Comparison of ENCODE assay signal across 8 mouse cellular contexts in the genomic region with DNA sequence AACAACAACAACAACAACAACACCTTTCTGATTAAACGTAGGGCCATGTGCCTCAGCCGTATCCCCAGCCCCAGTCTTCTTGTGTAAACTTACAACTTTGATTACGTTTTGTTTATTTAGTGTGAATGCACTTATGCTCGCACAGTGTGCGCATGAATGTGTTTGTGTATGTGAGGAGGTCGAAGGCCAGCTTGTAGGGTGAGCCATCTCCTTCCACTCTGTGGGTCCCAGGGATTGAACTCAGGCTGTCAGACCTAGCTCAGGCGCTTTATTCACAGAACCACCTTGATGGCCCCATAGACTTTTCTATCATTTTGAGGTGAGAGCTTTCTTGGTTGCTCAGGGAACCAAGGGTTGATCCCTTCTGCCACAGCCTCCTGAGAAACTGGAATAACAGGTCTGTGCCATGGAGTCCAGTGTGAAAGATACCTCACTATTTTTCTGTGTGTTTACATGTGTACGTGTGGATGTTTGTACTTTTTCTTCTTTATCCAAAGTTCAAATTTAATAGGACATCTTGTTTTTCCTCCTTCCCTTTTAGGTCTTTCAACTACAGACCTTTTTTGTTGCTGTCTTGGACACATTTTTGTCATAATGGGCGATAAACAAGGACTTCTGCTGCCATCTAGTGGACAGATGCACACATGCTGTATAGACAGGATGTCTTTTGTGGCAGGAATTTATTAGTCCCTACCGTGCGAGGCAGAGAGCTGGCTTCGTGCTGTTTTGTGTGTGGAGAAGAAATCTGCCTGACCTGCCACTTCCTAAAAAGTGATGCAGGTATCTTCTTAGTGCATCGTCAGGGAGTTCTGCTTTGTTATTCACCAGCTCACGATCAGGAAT. TPM values are rescaled to one million over a fixed set of nuclear protein-coding genes. Genes with fewer than 3 reads are reported as not detected.
DNase-seq lines count a peak whose midpoint lies in the region; ATAC-seq lines count a peak whose summit lies in the region.
"Had no signal": no experiment of that assay in that cellular context is flagged by ENCODE, and none has a peak within 500 bp of the region (broad histone marks: within the 10 kb centered on the region; RNA-seq: fewer than 3 reads in every experiment).

No protein-coding gene starts in this region.

- H3K4me2 ChIP-seq in forebrain, embryonic 13.5 days, result peak overlapping the region; percentile 36; the same call in 1 of the 2 replicates
- H3K4me2 ChIP-seq in hindbrain, embryonic 12.5 days (replicated peaks), result peak overlapping the region; percentile 31; the same call in 1 of the 2 replicates

- no peak overlapping the region for H3K27ac ChIP-seq in forebrain, embryonic 13.5 days
- no peak overlapping the region for H3K27ac ChIP-seq in hindbrain, embryonic 12.5 days
- H3K27ac ChIP-seq: macrophage had no signal

- peak; percentile 61 for DNase-seq in Muller cell, postnatal 12 days (ENCODE audit: inconsistent ontology term)
- DNase-seq in layer of hippocampus, adult 9-10 months (ENCODE audit: low spot score), result peak; percentile 87
- peak; percentile 95 for DNase-seq in lung, postnatal 36 days
- peak; percentile 78 to 85 for DNase-seq in right cerebral cortex, adult 2 months (ENCODE audit: low spot score in 2 of 2)

- ATAC-seq in cerebellum, adult (ENCODE audit: insufficient number of reproducible peaks, low FRiP score, low TSS enrichment), result peak; percentile 76; the same call in 1 of the 2 replicates
- ATAC-seq in forebrain, embryonic 13.5 days, result peak; percentile 90
- ATAC-seq in hindbrain, embryonic 12.5 days (ENCODE audit: low FRiP score), result peak; percentile 88

- H3K4me1 ChIP-seq in forebrain, embryonic 13.5 days, result no peaks in the 10 kb centered on the region
- no peaks in the 10 kb centered on the region for H3K4me1 ChIP-seq in hindbrain, embryonic 12.5 days

- H3K9me3 ChIP-seq in forebrain, embryonic 13.5 days (replicated peaks), result no peaks in the 10 kb centered on the region
- no peaks in the 10 kb centered on the region for H3K9me3 ChIP-seq in hindbrain, embryonic 12.5 days (replicated peaks)

- no peak overlapping the region for H3K4me3 ChIP-seq in forebrain, embryonic 13.5 days
- H3K4me3 ChIP-seq in hindbrain, embryonic 12.5 days, result no peak overlapping the region

- H3K9ac ChIP-seq in forebrain, embryonic 13.5 days, result peak overlapping the region; percentile 48; the same call in 1 of the 2 replicates
- no peak overlapping the region for H3K9ac ChIP-seq in hindbrain, embryonic 12.5 days

- no peaks in the 10 kb centered on the region for H3K27me3 ChIP-seq in forebrain, embryonic 13.5 days
- H3K27me3 ChIP-seq in hindbrain, embryonic 12.5 days, result peaks cover 6% of the 10 kb centered on the region; the same call in 1 of the 2 replicates

- H3K36me3 ChIP-seq in forebrain, embryonic 13.5 days (ENCODE audit: poor library complexity, severe bottlenecking), result no peaks in the 10 kb centered on the region
- H3K36me3 ChIP-seq in hindbrain, embryonic 12.5 days, result no peaks in the 10 kb centered on the region

- WGBS in forebrain, embryonic 13.5 days, result 43% methylated on average over 14 of the region's 14 CpGs
- whole genome bisulfite sequencing in hindbrain, embryonic 12.5 days, result 41% methylated on average over 14 of the region's 14 CpGs

RNA-seq across cellular contexts. Expression of a gene that starts 18.4 kb away (rescaled TPM):
- 71.0 and 72.3 TPM in 2 replicates for polyA plus RNA-seq in forebrain, embryonic 13.5 days (2015; fragmentation: Nextera tagmentation; extraction: Ambion mirVana)
- polyA plus RNA-seq in hindbrain, embryonic 12.5 days (2016; fragmentation: Nextera tagmentation; extraction: Ambion mirVana), result 63.5 and 68.3 TPM in 2 replicates

RNA-seq across cellular contexts. Expression of a gene that starts 26.0 kb away (rescaled TPM):
- polyA plus RNA-seq in forebrain, embryonic 13.5 days (2015; fragmentation: Nextera tagmentation; extraction: Ambion mirVana), result not detected in 2 replicates
- not detected in 2 replicates for polyA plus RNA-seq in hindbrain, embryonic 12.5 days (2016; fragmentation: Nextera tagmentation; extraction: Ambion mirVana)
- polyA plus RNA-seq: macrophage had no signal

RNA-seq across cellular contexts. Expression of a gene that starts 32.3 kb away (rescaled TPM):
- polyA plus RNA-seq in forebrain, embryonic 13.5 days (2015; fragmentation: Nextera tagmentation; extraction: Ambion mirVana), result not detected in 2 replicates
- not detected in 2 replicates for polyA plus RNA-seq in hindbrain, embryonic 12.5 days (2016; fragmentation: Nextera tagmentation; extraction: Ambion mirVana)
- polyA plus RNA-seq: macrophage had no signal

RNA-seq across cellular contexts. Expression of a gene that starts 33.7 kb away (rescaled TPM):
- 9.6 and 10.8 TPM in 2 replicates for polyA plus RNA-seq in forebrain, embryonic 13.5 days (2015; fragmentation: Nextera tagmentation; extraction: Ambion mirVana)
- 22.4 and 23.5 TPM in 2 replicates for polyA plus RNA-seq in hindbrain, embryonic 12.5 days (2016; fragmentation: Nextera tagmentation; extraction: Ambion mirVana)

RNA-seq across cellular contexts. Expression of a gene that starts 34.3 kb away (rescaled TPM):
- 0.08 and 0.18 TPM in 2 replicates for polyA plus RNA-seq in forebrain, embryonic 13.5 days (2015; fragmentation: Nextera tagmentation; extraction: Ambion mirVana)
- 0.05 and 0.35 TPM in 2 replicates for polyA plus RNA-seq in hindbrain, embryonic 12.5 days (2016; fragmentation: Nextera tagmentation; extraction: Ambion mirVana)
- polyA plus RNA-seq: macrophage had no signal
